8 mouse cellular contexts compared by ENCODE assay signal in the genomic region with DNA sequence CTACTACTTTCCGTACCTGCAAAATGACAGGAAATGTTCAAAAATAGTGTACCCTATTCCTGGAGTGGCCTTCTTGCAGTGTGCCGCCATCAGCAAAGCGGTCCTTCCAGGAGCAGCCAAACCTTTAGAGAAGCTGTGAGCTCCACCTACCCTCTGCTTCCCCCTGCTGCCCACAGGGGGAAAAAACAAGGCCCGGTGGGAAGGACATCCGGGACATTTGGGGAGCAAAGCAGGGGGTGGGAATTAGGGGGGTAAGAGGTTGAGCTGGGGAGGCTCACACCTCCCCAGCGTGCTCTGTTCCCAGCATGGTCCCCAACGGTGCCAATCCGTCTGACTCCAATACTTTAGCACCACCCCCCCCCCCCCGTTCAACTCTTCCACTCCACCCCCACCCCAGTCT. TPM values are rescaled to one million over a fixed set of nuclear protein-coding genes. Genes with fewer than 3 reads are reported as not detected.
DNase-seq lines count a peak whose midpoint lies in the region; ATAC-seq and TF ChIP-seq lines count a peak whose summit lies in the region.

No protein-coding gene starts in this region.

- H3K4me3 ChIP-seq in hindbrain, embryonic 11.5 days (ENCODE audit: low read depth, low read length), result 0 out of 2 replicates have a peak overlapping the region, but pooled peaks have one; percentile 2

- in situ Hi-C loops in Patski (cut with MboI; ENCODE audit: low pct_unique_long_range_greater_than_20kb), result loop anchor here (5.0 to 10.0 kb wide), 5 partner anchors 84 to 661 kb away; no protein-coding TSS in a partner anchor

- H3K4me2 ChIP-seq in hindbrain, embryonic 11.5 days (replicated peaks; ENCODE audit: low read depth, low read length), result peak overlapping the region; percentile 47

- POLR2A ChIA-PET in Patski (lab: Charles Lee), result interaction anchor here (0.7 to 1.5 kb wide), 2 partner anchors 22 to 53 kb away, joined by 3 read pairs; no protein-coding TSS in a partner anchor

- H3K36me3 ChIP-seq in hindbrain, embryonic 11.5 days (ENCODE audit: control insufficient read depth, insufficient read depth, low read length), result no peaks in the 10 kb centered on the region

- H3K27ac ChIP-seq in hindbrain, embryonic 11.5 days (ENCODE audit: low read depth, low read length), result no peak overlapping the region

- CTCF ChIA-PET in Patski (lab: Charles Lee), result interaction anchor here (1.0 to 3.7 kb wide), 13 partner anchors 13 to 147 kb away, joined by 3 to 30 read pairs (median 4); partner anchors contain the start of gene Chit1

- WGBS in hindbrain, embryonic 11.5 days, result 11% methylated on average over 7 of the region's 9 CpGs

- no peak overlapping the region; the same call in 1 of the 2 replicates for H3K9ac ChIP-seq in hindbrain, embryonic 11.5 days (ENCODE audit: low read depth, low read length)

- no peaks in the 10 kb centered on the region for H3K4me1 ChIP-seq in hindbrain, embryonic 11.5 days (replicated peaks; ENCODE audit: control insufficient read depth, insufficient read depth, low read length)

- TF ChIP-seq CTCF in Patski (IDR thresholded peaks at IDR 0.05), result peak; percentile 95

- no peaks in the 10 kb centered on the region for H3K9me3 ChIP-seq in hindbrain, embryonic 11.5 days (ENCODE audit: control insufficient read depth, low read length)

- peaks cover 6% of the 10 kb centered on the region for H3K27me3 ChIP-seq in Patski
- H3K27me3 ChIP-seq in hindbrain, embryonic 11.5 days (ENCODE audit: control insufficient read depth, insufficient read depth, low read length), result 0 out of 2 replicates have a peak, but pooled peaks cover 2% of the 10 kb centered on the region

- ATAC-seq in Patski, result no peak
- peak; percentile 76 for ATAC-seq in hindbrain, embryonic 11.5 days (ENCODE audit: low FRiP score)

- DNase-seq in Patski (ENCODE audit: low read depth, low spot score), result no peak
- peak; percentile 85 for DNase-seq in cerebellum, adult 9-11 months
- peak; percentile 72 to 84 for DNase-seq in frontal cortex, postnatal 10 days (ENCODE audit: low spot score in 2 of 2)
- peak; percentile 89 for DNase-seq in hindbrain, embryonic 11.5 days (ENCODE audit: low spot score)
- peak; percentile 74 to 83 for DNase-seq in layer of hippocampus, postnatal 25 days (ENCODE audit: extremely low spot score in 1 of 2, low spot score in 1 of 2)
- DNase-seq in lung, postnatal 10 days, result peak; percentile 90
- peak; percentile 72 for DNase-seq in retina, postnatal 7 days (ENCODE audit: low read depth, low spot score)
- DNase-seq in yolk sac, embryonic 10.5 days (ENCODE audit: low spot score), result peak; percentile 72

RNA-seq across cellular contexts. Expression of gene Fmod, which starts 8.9 kb away (rescaled TPM):
- 0.10 TPM for polyA plus RNA-seq in Patski (2021)
- 7.0 and 10.1 TPM in 2 replicates for polyA plus RNA-seq in hindbrain, embryonic 11.5 days (2014; fragmentation: Nextera tagmentation; extraction: Ambion mirVana)
- 1 to 10 TPM; 3.2 to 5.4 TPM for total RNA-seq in layer of hippocampus, postnatal 25 days (2021)

RNA-seq across cellular contexts. Expression of gene Btg2, which starts 32.9 kb away (rescaled TPM):
- polyA plus RNA-seq in Patski (2021), result 90.2 TPM
- polyA plus RNA-seq in hindbrain, embryonic 11.5 days (2014; fragmentation: Nextera tagmentation; extraction: Ambion mirVana), result 107 and 108 TPM in 2 replicates
- 10 to 100 TPM; 17.0 to 18.1 TPM for total RNA-seq in layer of hippocampus, postnatal 25 days (2021)
